Mouse (Mus musculus): ENCODE data around the gene Cenpi.

Cenpi gene

GRCm38 (mm10) chrX:134353848-134354247 lies 46.0 kb downstream of the Cenpi start:
- in situ Hi-C loops (cut with MboI; ENCODE audit: unreplicated experiment in 2 of 2): no loop called here

- in situ Hi-C loops (cut with MboI; ENCODE audit: unreplicated experiment in 2 of 2): no loop called here
Observed at GRCm38 (mm10) chrX:134359336-134359735, 51.5 kb downstream of the Cenpi start.

- in situ Hi-C loops (cut with MboI; ENCODE audit: unreplicated experiment in 2 of 2): no loop called here
Observed at GRCm38 (mm10) chrX:134362156-134362555, 54.3 kb downstream of the Cenpi start.

- in situ Hi-C loops (cut with MboI; ENCODE audit: unreplicated experiment in 2 of 2): no loop called here
Observed at GRCm38 (mm10) chrX:134365421-134365820, 57.5 kb downstream of the Cenpi start.

GRCm38 (mm10) chrX:134366547-134366946 lies 58.7 kb downstream of the Cenpi start:
- in situ Hi-C loops (cut with MboI; ENCODE audit: unreplicated experiment in 2 of 2): no loop called here

GRCm38 (mm10) chrX:134371279-134371678 lies 63.4 kb downstream of the Cenpi start:
- in situ Hi-C loops (cut with MboI; ENCODE audit: unreplicated experiment in 2 of 2): no loop called here

- in situ Hi-C loops (cut with MboI; ENCODE audit: unreplicated experiment in 2 of 2): no loop called here
Observed at GRCm38 (mm10) chrX:134374190-134374589, 66.3 kb downstream of the Cenpi start.

GRCm38 (mm10) chrX:134384896-134385295 lies 77.0 kb downstream of the Cenpi start:
- in situ Hi-C loops (cut with MboI; ENCODE audit: unreplicated experiment in 2 of 2): no loop called here

- in situ Hi-C loops (cut with MboI; ENCODE audit: unreplicated experiment in 2 of 2): no loop called here
Observed at GRCm38 (mm10) chrX:134398972-134399371, 91.1 kb downstream of the Cenpi start.

GRCm38 (mm10) chrX:134403863-134404583 lies 96.1 kb downstream of the Cenpi start, which contains the start of gene Drp2:
Gene Drp2, plus strand, starts transcription at chrX:134404551.
- in situ Hi-C loops (cut with MboI; ENCODE audit: unreplicated experiment in 2 of 2): no loop called here

- in situ Hi-C loops (cut with MboI; ENCODE audit: unreplicated experiment in 2 of 2): no loop called here
Observed at GRCm38 (mm10) chrX:134404584-134404955, 96.7 kb downstream of the Cenpi start.

GRCm38 (mm10) chrX:134409354-134409900 lies 101.5 kb downstream of the Cenpi start:
- in situ Hi-C loops (cut with MboI; ENCODE audit: unreplicated experiment in 2 of 2): no loop called here

- in situ Hi-C loops (cut with MboI; ENCODE audit: unreplicated experiment in 2 of 2): no loop called here
Observed at GRCm38 (mm10) chrX:134412096-134412495, 104.2 kb downstream of the Cenpi start.

All from v-Abl transformed pro-B cells (cell line).